Mouse (Mus musculus): ENCODE results near the gene Nfib. TPM values are rescaled to one million over a fixed set of nuclear protein-coding genes. Genes with fewer than 3 reads are reported as not detected.
A peak's percentile ranks its signal among the peaks of the same experiment; 100 is the strongest.

Gene Nfib
- polyA plus RNA-seq, 1 experiment = 69.3 TPM

GRCm38 (mm10) chr4:82377621-82378020 is 327.9 kb downstream of the Nfib start:
- TF ChIP-seq CTCF (IDR thresholded peaks at IDR 0.05; ENCODE audit: borderline replicate concordance, extremely low read depth, insufficient read depth, insufficient read length) = no peak
- TF ChIP-seq POLR2A (IDR thresholded peaks at IDR 0.05; ENCODE audit: borderline replicate concordance, extremely low read depth, insufficient read depth, insufficient read length, poor library complexity, severe bottlenecking) = no peak
- DNase-seq (ENCODE audit: low read depth) = no peak

DNA sequence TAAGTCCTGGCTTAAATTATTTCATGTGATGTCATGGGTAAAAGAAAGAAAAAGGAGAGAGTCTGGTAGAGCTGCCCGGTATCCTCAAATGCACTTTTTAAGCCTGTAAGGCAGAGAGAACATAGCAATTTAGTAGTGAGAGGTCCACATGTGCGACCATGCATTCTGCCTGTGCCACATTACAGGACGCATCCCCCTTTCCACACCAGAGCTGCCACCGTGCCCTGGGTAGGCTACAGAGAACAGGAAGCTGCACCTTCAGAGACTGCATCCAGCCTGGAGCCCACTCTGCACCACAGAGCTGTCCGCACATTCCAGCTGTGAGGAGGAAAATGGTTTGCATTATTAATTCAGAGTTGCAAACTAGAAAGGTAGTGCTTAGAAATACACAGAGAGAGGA is 331.0 kb downstream of the Nfib start:
- DNase-seq (ENCODE audit: low read depth) = no peak
- no peak for TF ChIP-seq POLR2A (IDR thresholded peaks at IDR 0.05; ENCODE audit: borderline replicate concordance, extremely low read depth, insufficient read depth, insufficient read length, poor library complexity, severe bottlenecking)
- no peak for TF ChIP-seq CTCF (IDR thresholded peaks at IDR 0.05; ENCODE audit: borderline replicate concordance, extremely low read depth, insufficient read depth, insufficient read length)

DNA sequence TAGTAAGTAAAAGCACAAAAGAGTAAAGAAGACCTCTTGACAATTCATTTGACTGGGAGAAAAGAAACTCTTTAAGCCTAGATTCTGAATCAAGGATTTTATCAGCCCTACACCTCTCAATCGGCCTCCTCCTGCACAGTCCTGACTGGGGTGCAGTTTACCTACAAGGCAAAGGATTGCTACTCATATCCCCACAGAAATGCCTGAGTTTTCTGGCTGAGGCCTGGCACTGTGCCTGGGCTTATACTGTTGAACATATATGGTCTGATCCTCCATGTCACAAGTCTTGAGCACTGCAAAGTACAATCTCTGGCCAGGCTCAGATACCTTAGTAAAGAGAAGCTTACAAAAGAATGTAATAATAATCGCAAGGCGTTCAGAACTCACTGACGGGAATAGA is 333.3 kb downstream of the Nfib start:
- TF ChIP-seq CTCF (IDR thresholded peaks at IDR 0.05; ENCODE audit: borderline replicate concordance, extremely low read depth, insufficient read depth, insufficient read length) = no peak
- TF ChIP-seq POLR2A (IDR thresholded peaks at IDR 0.05; ENCODE audit: borderline replicate concordance, extremely low read depth, insufficient read depth, insufficient read length, poor library complexity, severe bottlenecking) = no peak
- no peak for DNase-seq (ENCODE audit: low read depth)

- TF ChIP-seq CTCF (IDR thresholded peaks at IDR 0.05; ENCODE audit: borderline replicate concordance, extremely low read depth, insufficient read depth, insufficient read length) (no peak), POLR2A (IDR thresholded peaks at IDR 0.05; ENCODE audit: borderline replicate concordance, extremely low read depth, insufficient read depth, insufficient read length, poor library complexity, severe bottlenecking) (no peak)
- DNase-seq (ENCODE audit: low read depth) = no peak
Observed at GRCm38 (mm10) chr4:82371471-82371870, 334.1 kb downstream of the Nfib start.

GRCm38 (mm10) chr4:82369011-82369776 is 336.4 kb downstream of the Nfib start:
- TF ChIP-seq POLR2A (IDR thresholded peaks at IDR 0.05; ENCODE audit: borderline replicate concordance, extremely low read depth, insufficient read depth, insufficient read length, poor library complexity, severe bottlenecking) (no peak), CTCF (IDR thresholded peaks at IDR 0.05; ENCODE audit: borderline replicate concordance, extremely low read depth, insufficient read depth, insufficient read length) (no peak)
- DNase-seq (ENCODE audit: low read depth) = no peak

DNA sequence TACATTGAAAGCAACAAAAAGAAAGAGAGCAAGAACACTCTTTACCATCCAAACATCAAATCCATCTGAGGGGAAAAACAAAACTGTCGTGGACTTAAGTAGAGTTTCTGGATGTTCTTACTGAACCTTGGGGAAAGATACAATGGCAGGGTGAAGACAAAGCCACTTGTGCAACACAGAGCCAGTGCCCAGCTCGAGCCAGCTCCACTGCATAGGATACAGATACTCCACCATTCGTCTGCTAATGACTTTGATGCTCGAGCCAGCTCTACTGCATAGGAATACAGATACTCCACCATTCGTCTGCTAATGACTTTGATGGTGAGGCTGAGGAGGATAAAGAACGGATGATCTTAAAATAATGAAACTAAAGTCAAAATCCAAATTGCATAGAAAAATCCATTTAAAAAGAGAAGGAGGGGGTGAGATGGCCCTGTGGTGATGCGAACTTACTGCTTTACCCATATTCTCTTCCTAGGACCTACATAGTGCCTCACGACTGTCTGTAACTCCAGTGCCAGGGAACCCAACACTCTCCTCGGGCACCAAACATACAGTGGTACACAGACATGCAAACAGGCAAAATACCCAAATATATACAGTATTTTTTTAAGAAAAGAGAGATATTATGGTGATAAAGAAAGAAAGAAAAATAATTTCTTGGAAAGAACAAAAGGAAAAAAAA is 337.3 kb downstream of the Nfib start:
- TF ChIP-seq POLR2A (IDR thresholded peaks at IDR 0.05; ENCODE audit: borderline replicate concordance, extremely low read depth, insufficient read depth, insufficient read length, poor library complexity, severe bottlenecking) (no peak), CTCF (IDR thresholded peaks at IDR 0.05; ENCODE audit: borderline replicate concordance, extremely low read depth, insufficient read depth, insufficient read length) (no peak)
- DNase-seq (ENCODE audit: low read depth) = peak; percentile 50

DNA sequence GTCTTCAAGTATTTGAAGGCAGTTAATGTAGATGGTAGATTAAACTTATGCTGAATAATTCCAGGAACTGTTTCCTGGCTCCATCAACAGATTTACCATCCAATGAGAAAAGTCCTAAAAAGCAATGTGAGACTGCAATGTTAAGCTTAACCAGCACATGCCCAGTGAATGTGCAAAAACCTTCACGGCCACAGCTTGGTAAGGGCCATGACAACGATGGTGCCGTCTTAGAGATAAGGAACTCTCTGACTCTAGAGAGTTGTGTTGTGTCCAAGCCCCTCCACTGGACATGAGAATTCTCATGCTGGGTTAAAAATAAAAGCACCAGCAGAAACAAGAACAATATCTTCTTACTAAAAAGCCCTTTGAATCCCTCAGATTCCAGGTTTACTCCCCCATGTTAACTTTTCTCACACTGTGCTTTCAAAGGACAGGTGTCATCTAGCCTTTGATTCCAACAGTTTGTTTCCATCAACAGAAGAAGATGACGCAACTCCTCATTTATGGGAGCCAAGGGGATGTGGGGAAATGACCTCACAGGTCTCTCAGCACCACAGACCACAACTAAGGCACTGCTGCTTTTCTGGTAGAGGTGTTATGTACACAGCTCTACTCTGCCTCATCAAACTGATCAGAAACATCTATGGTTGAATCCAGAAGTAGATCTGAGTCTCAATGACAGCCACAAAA is 340.7 kb downstream of the Nfib start:
- TF ChIP-seq CTCF (IDR thresholded peaks at IDR 0.05; ENCODE audit: borderline replicate concordance, extremely low read depth, insufficient read depth, insufficient read length) (no peak), POLR2A (IDR thresholded peaks at IDR 0.05; ENCODE audit: borderline replicate concordance, extremely low read depth, insufficient read depth, insufficient read length, poor library complexity, severe bottlenecking) (no peak)
- DNase-seq (ENCODE audit: low read depth) = no peak

DNA sequence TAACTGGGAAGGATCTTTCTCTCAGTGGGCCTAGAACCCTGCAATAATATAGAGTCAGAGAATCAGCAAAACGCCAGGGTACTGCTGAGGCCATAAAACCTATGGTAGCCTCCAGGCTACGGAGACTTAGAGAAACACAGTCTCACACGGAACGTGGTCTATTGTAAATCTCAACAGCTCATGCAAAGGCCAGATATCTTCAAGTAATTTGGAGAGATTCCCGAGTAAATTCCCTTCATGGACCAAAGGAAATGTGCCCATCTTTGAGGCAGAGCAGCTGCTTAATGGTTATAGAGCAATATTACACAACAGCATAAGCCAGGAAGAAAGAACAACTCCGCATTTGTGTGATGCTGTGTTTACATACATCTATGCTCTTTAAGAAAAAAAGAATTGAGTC is 341.6 kb downstream of the Nfib start:
- no peak for DNase-seq (ENCODE audit: low read depth)
- TF ChIP-seq POLR2A (IDR thresholded peaks at IDR 0.05; ENCODE audit: borderline replicate concordance, extremely low read depth, insufficient read depth, insufficient read length, poor library complexity, severe bottlenecking) = no peak
- no peak for TF ChIP-seq CTCF (IDR thresholded peaks at IDR 0.05; ENCODE audit: borderline replicate concordance, extremely low read depth, insufficient read depth, insufficient read length)

- TF ChIP-seq CTCF (IDR thresholded peaks at IDR 0.05; ENCODE audit: borderline replicate concordance, extremely low read depth, insufficient read depth, insufficient read length) (no peak), POLR2A (IDR thresholded peaks at IDR 0.05; ENCODE audit: borderline replicate concordance, extremely low read depth, insufficient read depth, insufficient read length, poor library complexity, severe bottlenecking) (no peak)
Observed at GRCm38 (mm10) chr4:82362294-82362693, 343.3 kb downstream of the Nfib start.

DNA sequence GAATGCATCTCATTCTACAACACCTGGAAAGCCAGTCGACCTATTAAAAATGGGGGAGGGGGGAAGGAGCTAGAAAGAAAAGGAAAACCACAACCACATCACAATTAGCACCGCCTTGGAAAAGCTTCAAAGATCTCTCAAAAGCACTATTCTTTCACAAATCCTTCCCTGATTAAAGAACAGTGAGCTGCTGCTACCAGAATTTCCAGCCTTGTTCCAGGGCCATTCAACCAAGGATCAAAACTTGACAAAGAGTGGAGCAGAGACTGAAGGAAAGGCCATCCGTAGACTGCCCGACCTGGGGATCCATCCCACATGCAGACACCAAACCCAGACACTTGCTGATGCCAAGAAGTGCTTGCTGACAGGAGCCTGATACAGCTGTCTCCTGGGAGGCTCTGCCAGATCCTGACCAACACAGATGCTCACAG is 345.5 kb downstream of the Nfib start:
- DNase-seq (ENCODE audit: low read depth) = peak; percentile 86
- no peak for TF ChIP-seq CTCF (IDR thresholded peaks at IDR 0.05; ENCODE audit: borderline replicate concordance, extremely low read depth, insufficient read depth, insufficient read length)
- TF ChIP-seq POLR2A (IDR thresholded peaks at IDR 0.05; ENCODE audit: borderline replicate concordance, extremely low read depth, insufficient read depth, insufficient read length, poor library complexity, severe bottlenecking) = no peak

More at GRCm38 (mm10) chr4:82362294-82362693, 343.3 kb downstream of the Nfib start:
- DNase-seq (ENCODE audit: low read depth) = no peak

- no peak for DNase-seq (ENCODE audit: low read depth)
- TF ChIP-seq POLR2A (IDR thresholded peaks at IDR 0.05; ENCODE audit: borderline replicate concordance, extremely low read depth, insufficient read depth, insufficient read length, poor library complexity, severe bottlenecking) = no peak
- no peak for TF ChIP-seq CTCF (IDR thresholded peaks at IDR 0.05; ENCODE audit: borderline replicate concordance, extremely low read depth, insufficient read depth, insufficient read length)
Observed at GRCm38 (mm10) chr4:82359110-82359509, 346.4 kb downstream of the Nfib start.
